Mouse (Mus musculus) liver, postnatal 0 days (tissue): ENCODE results near the gene Capzb. TPM values are rescaled to one million over a fixed set of nuclear protein-coding genes. Genes with fewer than 3 reads are reported as not detected.

Experiments used
- ATAC-seq: fragments of 200-750 bp; cut with Nextera tagmentation; 2 replicates; pipeline ENCODE4 v1.8.0; 2017; ENCODE audit warnings: mild to moderate bottlenecking, moderate library complexity
- DNase-seq: peaks from one replicate; pipeline ENCODE4 v3.0.0-alpha.2; 2016
- H3K27ac ChIP-seq: fragments of 300-500 bp; sonication (generic); 2 replicates; pipeline ENCODE4 v1.5.1; 2014; ENCODE audit warnings: antibody characterized with exemption, moderate library complexity, mild to moderate bottlenecking, low read depth
- H3K27me3 ChIP-seq: fragments of 300-500 bp; sonication (generic); 2 replicates; pipeline ENCODE4 v1.6.1; 2014; ENCODE audit warnings: low read length, control low read depth, mixed read lengths; ENCODE audit not compliant: insufficient read depth
- H3K36me3 ChIP-seq: fragments of 300-500 bp; sonication (generic); replicated peaks from 2 replicates; pipeline ENCODE4 v1.6.1; 2014; ENCODE audit warnings: mild to moderate bottlenecking, control low read depth, low read length, moderate library complexity, mixed read lengths; ENCODE audit not compliant: insufficient read depth
- H3K4me1 ChIP-seq: fragments of 300-500 bp; sonication (generic); 2 replicates; pipeline ENCODE4 v1.6.1; 2014; ENCODE audit warnings: antibody characterized with exemption, mild to moderate bottlenecking, control low read depth; ENCODE audit not compliant: insufficient read depth
- H3K4me2 ChIP-seq: fragments of 300-500 bp; sonication (generic); 2 replicates; pipeline ENCODE4 v1.6.1; 2014; ENCODE audit warnings: low read depth, mild to moderate bottlenecking, low read length, moderate library complexity, mixed read lengths
- H3K4me3 ChIP-seq: fragments of 300-500 bp; sonication (generic); 2 replicates; pipeline ENCODE4 v1.5.1; 2014; ENCODE audit warnings: low read depth, low read length
- H3K9ac ChIP-seq: fragments of 300-500 bp; sonication (generic); replicated peaks from 2 replicates; pipeline ENCODE4 v1.6.1; 2014; ENCODE audit warnings: mild to moderate bottlenecking, moderate library complexity
- H3K9me3 ChIP-seq: fragments of 300-500 bp; sonication (generic); 2 replicates; pipeline ENCODE4 v1.6.1; 2016; ENCODE audit warnings: mild to moderate bottlenecking, control low read depth, low read length, mixed read lengths
- CTCF ChIP-seq: sonication (generic); IDR thresholded peaks from 2 replicates; pipeline ENCODE4 v1.5.1; 2016; ENCODE audit warnings: antibody characterized with exemption, low read depth
- EP300 ChIP-seq: IDR thresholded peaks from 2 replicates; pipeline ENCODE4 v1.6.1; 2016; ENCODE audit warnings: antibody characterized with exemption, low read depth, mild to moderate bottlenecking
- whole genome bisulfite sequencing: fragments of 180-500 bp; shearing (Covaris S2); extraction: QIAGEN DNeasy Blood & Tissue Kit; methylation state at CpG from one replicate; pipeline ENCODE4 v1.1.7; 2014; ENCODE audit not compliant: insufficient replicate concordance; 5-methylcytosine and 5-hydroxymethylcytosine counted together
- polyA plus RNA-seq: library from polyadenylated mRNA; unstranded; fragments of >200 nt; fragmentation: Nextera tagmentation; extraction: Ambion mirVana; gene quantifications from 2 replicates; pipeline ENCODE4 v1.2.1, GENCODE M21; 2015

Capzb gene
- polyA plus RNA-seq, 1 experiment from 2014 or later: 143 TPM

DNA sequence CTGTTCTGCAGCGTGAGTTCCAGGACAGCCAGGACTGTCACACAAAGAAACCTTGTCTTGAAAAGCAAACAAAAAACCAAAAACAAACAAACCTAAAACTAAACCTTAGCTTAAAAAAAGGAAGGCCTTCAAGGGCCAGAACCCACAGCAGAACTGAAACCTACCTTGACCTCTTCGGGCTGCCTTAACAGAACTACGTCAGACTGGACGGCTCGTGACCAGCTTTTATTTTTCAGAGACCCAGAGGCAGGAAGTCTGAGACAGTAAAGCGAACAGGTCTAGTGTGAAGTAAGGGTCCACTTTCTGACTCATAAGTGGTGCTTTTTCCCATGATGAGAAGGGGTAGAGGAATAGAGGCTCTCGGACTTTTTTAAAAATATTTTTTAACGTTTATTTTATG is 26.5 kb upstream of the Capzb start:
- Histone ChIP-seq H3K36me3 (no peaks in the 10 kb centered on the region), H3K9ac (no peak overlapping the region), H3K4me3 (no peak overlapping the region), H3K4me2 (no peak overlapping the region), H3K27ac (peak overlapping the region; percentile 22; the same call in 1 of the 2 replicates), H3K9me3 (no peaks in the 10 kb centered on the region), H3K27me3 (no peaks in the 10 kb centered on the region), H3K4me1 (peaks cover 5% of the 10 kb centered on the region; the same call in 1 of the 2 replicates)
- no peak for TF ChIP-seq EP300
- TF ChIP-seq CTCF: no peak
- ATAC-seq: no peak
- WGBS: 73% methylated on average over 8 of the region's 8 CpGs
- DNase-seq: no peak

DNA sequence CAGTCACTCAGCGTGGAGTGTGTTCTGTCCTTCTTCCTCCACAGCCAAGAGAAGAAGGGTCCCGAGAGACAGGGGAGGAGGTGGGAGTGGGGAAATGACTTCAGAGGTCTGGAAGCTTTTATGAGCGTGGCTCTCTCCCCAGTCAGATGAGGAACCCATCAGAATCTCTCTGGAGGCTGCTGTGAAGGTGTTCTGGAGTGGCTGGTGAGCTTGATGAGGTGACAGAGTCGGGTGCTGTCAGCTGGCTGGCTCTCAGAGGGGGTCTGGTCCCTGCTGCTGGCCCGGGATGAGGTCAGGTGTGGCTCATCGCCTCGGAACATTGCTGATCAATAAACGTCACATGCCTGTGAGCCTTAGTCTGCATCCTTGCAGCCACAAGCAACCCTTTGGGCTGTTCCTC is 25.6 kb upstream of the Capzb start:
- peaks cover 5% of the 10 kb centered on the region; the same call in 1 of the 2 replicates for H3K4me1 ChIP-seq
- no peaks in the 10 kb centered on the region for H3K9me3 ChIP-seq
- ATAC-seq (no peak), DNase-seq (no peak)
- no peak overlapping the region for H3K4me2 ChIP-seq
- H3K4me3 ChIP-seq: no peak overlapping the region
- H3K27me3 ChIP-seq: no peaks in the 10 kb centered on the region
- H3K9ac ChIP-seq: no peak overlapping the region
- TF ChIP-seq EP300 (no peak), CTCF (no peak)
- H3K36me3 ChIP-seq: no peaks in the 10 kb centered on the region
- no peak overlapping the region for H3K27ac ChIP-seq
- WGBS: 69% methylated on average over 8 of the region's 8 CpGs

DNA sequence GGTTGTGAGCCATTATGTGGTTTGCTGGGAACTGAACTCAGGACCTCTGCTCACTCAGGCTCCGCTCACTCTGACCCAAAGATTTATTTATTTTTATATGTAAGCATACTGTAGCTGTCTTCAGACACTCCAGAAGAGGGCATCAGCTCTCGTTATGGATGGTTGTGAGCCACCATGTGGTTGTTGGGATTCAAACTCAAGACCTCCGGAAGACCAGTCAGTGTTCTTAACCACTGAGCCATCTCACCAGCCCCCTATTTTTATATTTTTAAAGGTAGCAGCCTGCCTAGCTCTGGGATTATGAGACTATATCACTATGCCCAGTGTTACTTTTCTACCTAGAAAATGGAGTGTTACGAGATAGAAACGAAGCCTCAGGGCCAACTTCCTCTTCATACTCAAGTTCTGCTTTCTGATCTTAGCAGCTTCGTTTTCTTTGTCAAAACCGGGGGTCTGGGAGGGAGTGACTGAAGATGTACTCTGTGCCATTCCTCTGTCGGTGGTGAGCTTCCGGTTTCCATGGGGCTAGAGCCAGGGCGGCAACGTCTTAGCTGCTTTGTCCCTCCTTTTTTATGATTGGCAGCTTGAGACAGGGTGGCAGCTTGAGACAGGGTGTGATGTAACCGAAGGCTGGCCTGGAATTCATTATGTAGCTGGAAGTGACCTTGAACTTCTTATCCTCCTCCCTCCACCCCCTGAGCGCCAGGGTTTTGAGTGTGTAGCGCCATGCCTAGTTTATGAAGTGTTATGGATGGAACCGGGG is 23.5 kb upstream of the Capzb start:
- 33% methylated on average over 15 of the region's 15 CpGs for WGBS
- H3K9ac ChIP-seq: no peak overlapping the region
- peak overlapping the region; percentile 40; the same call in 1 of the 2 replicates for H3K4me2 ChIP-seq
- H3K27me3 ChIP-seq: no peaks in the 10 kb centered on the region
- H3K27ac ChIP-seq: peak overlapping the region; percentile 62
- DNase-seq (peak; percentile 53), ATAC-seq (peak; percentile 78)
- H3K4me1 ChIP-seq: peaks cover 5% of the 10 kb centered on the region; the same call in 1 of the 2 replicates
- TF ChIP-seq EP300 (peak; percentile 15; the same call in 1 of the 2 replicates), CTCF (peak; percentile 29)
- no peaks in the 10 kb centered on the region for H3K9me3 ChIP-seq
- no peak overlapping the region for H3K4me3 ChIP-seq
- no peaks in the 10 kb centered on the region for H3K36me3 ChIP-seq

DNA sequence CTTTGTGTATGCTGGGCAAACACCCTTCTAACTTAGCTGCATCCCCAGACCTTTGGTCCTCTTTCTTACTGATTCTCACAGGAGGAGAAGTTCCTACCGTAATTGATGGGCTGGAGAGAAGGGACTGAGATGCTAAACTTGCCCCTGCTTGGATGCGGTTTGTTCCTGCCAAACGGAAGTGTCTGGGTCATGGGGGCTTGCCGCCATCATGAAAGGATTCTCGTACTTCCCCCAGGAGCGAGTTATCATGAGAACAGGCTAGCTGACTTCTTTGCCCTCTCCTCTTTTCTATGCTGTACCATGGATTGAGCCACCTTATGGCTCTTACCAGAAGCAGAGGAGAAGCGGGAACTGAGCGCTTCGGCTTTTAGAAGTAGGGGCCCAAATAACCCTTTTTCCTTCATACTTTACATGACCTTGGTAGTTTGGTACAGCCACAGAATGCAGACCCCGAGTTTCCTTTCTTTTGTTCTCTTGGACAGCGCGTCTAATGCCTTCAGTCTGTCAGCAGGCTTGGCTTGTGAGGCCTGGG is 22.9 kb upstream of the Capzb start:
- peaks cover 5% of the 10 kb centered on the region; the same call in 1 of the 2 replicates for H3K4me1 ChIP-seq
- no peaks in the 10 kb centered on the region for H3K36me3 ChIP-seq
- ATAC-seq (no peak), DNase-seq (no peak)
- H3K27ac ChIP-seq: peak overlapping the region; percentile 62
- H3K4me2 ChIP-seq: no peak overlapping the region
- WGBS: 79% methylated on average over 12 of the region's 12 CpGs
- no peak overlapping the region for H3K4me3 ChIP-seq
- H3K27me3 ChIP-seq: no peaks in the 10 kb centered on the region
- H3K9me3 ChIP-seq: no peaks in the 10 kb centered on the region
- TF ChIP-seq CTCF (no peak), EP300 (no peak)
- H3K9ac ChIP-seq: no peak overlapping the region

DNA sequence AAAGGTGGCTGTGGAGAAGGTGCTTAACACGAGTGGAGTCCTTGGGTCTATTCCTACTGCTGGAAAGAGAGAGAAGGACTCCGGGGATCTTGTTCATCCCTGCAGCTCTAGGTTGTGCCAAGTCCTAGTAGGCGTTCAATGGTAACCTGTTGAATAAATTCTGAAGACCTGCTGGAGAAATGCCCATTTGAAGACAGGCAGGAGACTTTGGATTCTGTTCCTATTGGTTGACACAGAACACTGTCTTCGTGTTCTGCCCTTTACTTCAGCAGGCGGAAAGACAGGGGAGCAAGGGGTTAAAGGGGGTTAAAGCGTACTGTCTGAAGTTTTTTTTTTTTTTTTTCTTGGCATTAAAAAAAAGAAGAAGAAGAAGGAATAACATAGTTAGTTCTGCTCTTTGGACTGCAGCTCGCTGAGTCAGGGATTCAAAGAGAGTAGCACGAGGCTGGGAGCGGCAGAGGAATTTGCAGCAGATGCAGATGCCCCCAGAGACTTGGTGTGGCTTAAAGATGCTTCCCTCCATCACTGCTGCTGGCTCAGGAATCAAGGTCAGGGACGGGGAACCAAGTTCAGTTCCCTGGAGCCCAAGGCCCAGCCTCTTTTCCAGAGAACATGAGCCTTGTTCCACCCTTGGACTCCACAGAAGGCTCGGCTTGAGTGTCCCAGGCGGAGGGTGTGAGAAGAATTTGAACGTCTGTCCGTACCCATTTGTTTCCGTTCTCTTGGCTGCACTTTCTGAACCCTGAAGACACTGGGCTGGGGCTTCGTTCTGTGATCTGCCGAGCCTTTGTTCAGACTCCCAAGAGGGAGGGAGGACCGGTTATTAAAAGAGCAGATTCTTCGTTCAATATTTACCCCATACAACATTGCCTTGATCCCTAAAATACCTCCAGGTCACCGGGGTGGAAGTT is 17.4 kb upstream of the Capzb start:
- Histone ChIP-seq H3K4me3 (no peak overlapping the region), H3K27ac (no peak overlapping the region), H3K9ac (no peak overlapping the region), H3K36me3 (no peaks in the 10 kb centered on the region), H3K27me3 (no peaks in the 10 kb centered on the region), H3K9me3 (no peaks in the 10 kb centered on the region; the same call in 1 of the 2 replicates), H3K4me2 (peak overlapping the region; percentile 13; the same call in 1 of the 2 replicates), H3K4me1 (peaks cover 6% of the 10 kb centered on the region; the same call in 1 of the 2 replicates)
- no peak for TF ChIP-seq EP300
- TF ChIP-seq CTCF: no peak
- ATAC-seq (no peak), DNase-seq (no peak)
- WGBS: 54% methylated on average over 20 of the region's 20 CpGs

DNA sequence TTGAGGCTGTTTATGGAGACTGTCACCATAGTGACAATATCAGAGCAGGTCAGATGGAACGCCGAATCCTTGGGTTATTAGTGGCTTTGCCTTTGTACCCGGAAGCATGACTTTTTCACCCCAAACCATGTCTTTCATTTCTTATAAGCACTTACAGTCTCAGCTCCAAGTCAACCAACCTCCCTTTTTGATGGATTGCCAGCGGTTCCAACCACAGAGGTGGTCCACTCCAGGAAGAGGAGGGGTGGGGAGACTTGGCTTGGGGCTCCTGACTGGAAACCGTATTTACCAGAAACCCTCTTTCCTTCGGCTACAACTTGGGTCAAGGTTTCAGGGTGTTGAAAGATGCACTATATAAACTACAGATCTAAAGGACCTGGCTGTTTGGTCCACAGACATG is 16.7 kb upstream of the Capzb start:
- no peak overlapping the region for H3K4me3 ChIP-seq
- H3K4me1 ChIP-seq: peaks cover 7% of the 10 kb centered on the region; the same call in 1 of the 2 replicates
- H3K27ac ChIP-seq: no peak overlapping the region
- 0 out of 2 replicates have a peak overlapping the region, but pooled peaks have one; percentile 19 for H3K4me2 ChIP-seq
- ATAC-seq (0 out of 2 replicates have a peak, but pooled peaks have one; percentile 5), DNase-seq (no peak)
- H3K36me3 ChIP-seq: no peaks in the 10 kb centered on the region
- 52% methylated on average over 6 of the region's 6 CpGs for WGBS
- no peaks in the 10 kb centered on the region for H3K27me3 ChIP-seq
- H3K9ac ChIP-seq: no peak overlapping the region
- TF ChIP-seq EP300: no peak
- H3K9me3 ChIP-seq: no peaks in the 10 kb centered on the region; the same call in 1 of the 2 replicates
